Mouse (Mus musculus) liver, embryonic 14.5 days (tissue): ENCODE results near the gene Tmem104.

ENCODE experiments used
- CTCF ChIP-seq: IDR thresholded peaks from 2 replicates; pipeline ENCODE4 v1.5.1; 2016; ENCODE audit warnings: antibody characterized with exemption, low read depth, control low read depth
- EP300 ChIP-seq: IDR thresholded peaks from 2 replicates; pipeline ENCODE4 v1.6.1; 2016; ENCODE audit warnings: antibody characterized with exemption, low read depth

DNA sequence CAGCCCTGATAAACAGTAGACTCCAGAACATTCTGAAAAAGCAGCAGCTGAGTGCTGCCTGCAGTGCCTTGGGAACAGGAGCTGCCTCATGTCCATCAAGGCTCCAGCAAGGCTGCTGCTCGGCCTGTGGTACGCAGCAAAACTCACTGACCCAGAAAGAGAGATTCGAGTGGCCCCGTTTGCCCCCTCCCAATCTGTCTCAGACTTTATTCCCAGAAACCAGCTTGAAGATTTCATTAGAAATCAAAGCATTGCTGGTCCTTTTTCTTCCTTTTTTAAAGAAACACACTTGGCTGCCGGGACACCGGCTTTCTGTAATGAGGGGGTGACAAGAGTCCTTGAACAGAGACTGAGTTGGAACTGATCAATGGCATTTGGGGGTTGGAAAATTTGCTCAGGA, 38.0 kb downstream of the Tmem104 start:
- no peak for TF ChIP-seq CTCF
- TF ChIP-seq EP300: no peak
